Mouse (Mus musculus) heart, embryonic 11.5 days (tissue): Measurements from ENCODE around the gene Mfsd14a. TPM values are rescaled to one million over a fixed set of nuclear protein-coding genes. Genes with fewer than 3 reads are reported as not detected.

Experiments used
- ATAC-seq: fragments of 200-750 bp; cut with Nextera tagmentation; replicated peaks from 2 replicates; pipeline ENCODE4 v1.8.0; 2017; ENCODE audit warnings: moderate library complexity; ENCODE audit not compliant: insufficient number of reproducible peaks, low FRiP score, low TSS enrichment
- H3K27ac ChIP-seq: fragments of 300-500 bp; sonication (generic); 2 replicates; pipeline ENCODE4 v1.5.1; 2014; ENCODE audit warnings: mild to moderate bottlenecking, low read depth, low read length
- H3K27me3 ChIP-seq: fragments of 300-500 bp; sonication (generic); 2 replicates; pipeline ENCODE4 v1.6.1; 2014; ENCODE audit warnings: mild to moderate bottlenecking, low read length, mixed read lengths; ENCODE audit not compliant: control insufficient read depth, insufficient read depth
- H3K36me3 ChIP-seq: fragments of 300-500 bp; sonication (generic); 2 replicates; pipeline ENCODE4 v1.6.1; 2014; ENCODE audit warnings: mild to moderate bottlenecking, low read length, moderate library complexity, mixed read lengths; ENCODE audit not compliant: control insufficient read depth, insufficient read depth
- H3K4me1 ChIP-seq: fragments of 300-500 bp; sonication (generic); 2 replicates; pipeline ENCODE4 v1.6.1; 2014; ENCODE audit warnings: low read length; ENCODE audit not compliant: control insufficient read depth, insufficient read depth
- H3K4me2 ChIP-seq: fragments of 300-500 bp; sonication (generic); 2 replicates; pipeline ENCODE4 v1.6.1; 2014; ENCODE audit warnings: mild to moderate bottlenecking, moderate library complexity
- H3K4me3 ChIP-seq: fragments of 300-500 bp; sonication (generic); 2 replicates; pipeline ENCODE4 v1.5.1; 2014; ENCODE audit warnings: low read depth, low read length
- H3K9ac ChIP-seq: fragments of 300-500 bp; sonication (generic); 2 replicates; pipeline ENCODE4 v1.6.1; 2014; ENCODE audit warnings: mild to moderate bottlenecking, low read depth, low read length, moderate library complexity
- H3K9me3 ChIP-seq: fragments of 300-500 bp; sonication (generic); replicated peaks from 2 replicates; pipeline ENCODE4 v1.6.1; 2016; ENCODE audit warnings: low read length; ENCODE audit not compliant: control insufficient read depth
- WGBS: fragments of 180-500 bp; shearing (Covaris S2); extraction: QIAGEN DNeasy Blood & Tissue Kit; methylation state at CpG from one replicate; pipeline ENCODE4 v1.1.7; 2014; ENCODE audit not compliant: insufficient replicate concordance; 5-methylcytosine and 5-hydroxymethylcytosine counted together
- polyA plus RNA-seq: library from polyadenylated mRNA; unstranded; fragments of >200 nt; fragmentation: Nextera tagmentation; extraction: Ambion mirVana; gene quantifications from 2 replicates; pipeline ENCODE4 v1.2.1, GENCODE M21; 2014

Gene Mfsd14a
- polyA plus RNA-seq, 1 experiment from 2014 or later, result 64.2 TPM

GRCm38 (mm10) chr3:116601005-116601404, 61.5 kb downstream of the Mfsd14a start:
- Histone ChIP-seq H3K9ac (no peak overlapping the region), H3K9me3 (no peaks in the 10 kb centered on the region), H3K27ac (no peak overlapping the region), H3K4me2 (no peak overlapping the region), H3K4me1 (no peaks in the 10 kb centered on the region), H3K4me3 (no peak overlapping the region), H3K27me3 (no peaks in the 10 kb centered on the region), H3K36me3 (no peaks in the 10 kb centered on the region)
- no peak for ATAC-seq
- 86% methylated on average over 5 of the region's 5 CpGs for WGBS

GRCm38 (mm10) chr3:116599705-116600104, 62.8 kb downstream of the Mfsd14a start:
- no peak overlapping the region for H3K27ac ChIP-seq
- no peak overlapping the region for H3K4me2 ChIP-seq
- H3K4me3 ChIP-seq, result no peak overlapping the region
- H3K9ac ChIP-seq, result no peak overlapping the region
- no peaks in the 10 kb centered on the region for H3K27me3 ChIP-seq
- no peaks in the 10 kb centered on the region for H3K9me3 ChIP-seq
- no peaks in the 10 kb centered on the region for H3K4me1 ChIP-seq
- no peak for ATAC-seq
- whole genome bisulfite sequencing, result 90% methylated on average over 2 of the region's 2 CpGs
- no peaks in the 10 kb centered on the region for H3K36me3 ChIP-seq

- no peak for ATAC-seq
- WGBS, result 8% methylated on average over 10 of the region's 10 CpGs
- Histone ChIP-seq H3K4me1 (0 out of 2 replicates have a peak, but pooled peaks cover 3% of the 10 kb centered on the region), H3K9ac (peak overlapping the region; percentile 90), H3K4me2 (peak overlapping the region; percentile 84), H3K27me3 (no peaks in the 10 kb centered on the region), H3K36me3 (peaks cover 4% of the 10 kb centered on the region; the same call in 1 of the 2 replicates), H3K9me3 (no peaks in the 10 kb centered on the region), H3K4me3 (peak overlapping the region; percentile 90), H3K27ac (0 out of 2 replicates have a peak overlapping the region, but pooled peaks have one; percentile 82)
Observed at GRCm38 (mm10) chr3:116595603-116595991, 66.9 kb downstream of the Mfsd14a start.

DNA sequence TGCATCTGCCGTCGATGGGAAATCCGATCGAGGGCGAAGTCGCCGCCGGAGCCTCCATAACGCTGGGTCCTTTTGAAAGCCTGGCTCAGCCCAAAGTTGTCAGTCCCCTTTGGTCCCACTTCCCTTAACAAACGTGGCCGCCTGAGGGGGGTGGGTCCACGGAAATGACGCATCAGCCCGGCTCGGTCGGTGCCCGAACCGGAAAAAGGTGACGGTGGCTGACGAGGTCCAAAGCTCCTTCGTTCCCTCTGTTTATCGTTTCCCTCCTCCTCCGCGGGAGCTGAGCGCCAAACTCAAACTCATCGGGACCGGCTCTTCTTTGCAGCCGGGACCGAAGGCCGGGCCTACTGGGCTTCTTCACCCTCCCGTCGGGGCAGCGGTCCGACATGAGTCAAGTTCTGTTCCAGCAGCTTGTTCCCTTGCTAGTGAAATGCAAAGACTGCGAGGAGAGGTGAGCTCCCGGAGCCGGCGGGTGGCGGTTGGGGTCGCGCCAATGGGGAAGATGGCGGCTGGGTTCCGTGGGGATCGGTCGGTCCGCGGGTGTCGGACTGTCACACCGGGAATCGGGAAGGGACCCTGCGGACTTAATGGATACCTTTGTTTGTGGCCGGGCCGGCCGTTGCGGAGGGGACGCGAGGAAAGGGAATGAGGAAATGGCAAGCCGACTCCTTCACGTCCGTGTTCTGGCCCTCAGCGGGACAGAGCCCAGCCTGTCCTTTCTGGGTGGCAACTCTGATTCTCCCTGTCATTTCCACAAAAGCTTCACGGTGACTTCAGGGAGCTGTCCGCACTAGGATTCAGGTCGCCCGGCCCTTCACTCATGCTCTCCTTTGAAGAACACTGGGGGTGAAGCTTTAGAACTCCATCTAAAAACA, 67.5 kb downstream of the Mfsd14a start, which contains the start of gene Sass6:
Gene Sass6 (plus strand): TSS at position 255 of the 875 bp plus-strand sequence.
- Histone ChIP-seq H3K4me3 (peak within 1 kb of the TSS; percentile 90), H3K4me2 (peak within 1 kb of the TSS; percentile 84), H3K36me3 (peaks cover 6% of the 10 kb centered on the region; the same call in 1 of the 2 replicates), H3K9ac (peak within 1 kb of the TSS; percentile 90), H3K9me3 (no peaks in the 10 kb centered on the region), H3K4me1 (0 out of 2 replicates have a peak, but pooled peaks cover 3% of the 10 kb centered on the region), H3K27me3 (no peaks in the 10 kb centered on the region), H3K27ac (peak within 1 kb of the TSS; percentile 82)
- WGBS, result under 1% methylated on average over 65 of the region's 65 CpGs
- ATAC-seq, result peak; percentile 92

- Histone ChIP-seq H3K9me3 (no peaks in the 10 kb centered on the region), H3K9ac (peak overlapping the region; percentile 90), H3K4me2 (peak overlapping the region; percentile 84), H3K27ac (peak overlapping the region; percentile 82), H3K4me1 (0 out of 2 replicates have a peak, but pooled peaks cover 3% of the 10 kb centered on the region), H3K27me3 (no peaks in the 10 kb centered on the region), H3K4me3 (peak overlapping the region; percentile 90), H3K36me3 (peaks cover 9% of the 10 kb centered on the region; the same call in 1 of the 2 replicates)
- WGBS, result 2% methylated on average over 22 of the region's 22 CpGs
- peak; percentile 32; the same call in 1 of the 2 replicates for ATAC-seq
Observed at GRCm38 (mm10) chr3:116594076-116594727, 68.3 kb downstream of the Mfsd14a start.

GRCm38 (mm10) chr3:116582201-116582600, 80.3 kb downstream of the Mfsd14a start:
- no peak for ATAC-seq
- Histone ChIP-seq H3K27ac (no peak overlapping the region), H3K4me1 (no peaks in the 10 kb centered on the region), H3K4me3 (no peak overlapping the region), H3K36me3 (peaks cover 30% of the 10 kb centered on the region), H3K9me3 (no peaks in the 10 kb centered on the region), H3K9ac (no peak overlapping the region), H3K4me2 (no peak overlapping the region), H3K27me3 (no peaks in the 10 kb centered on the region)
- 82% methylated on average over 9 of the region's 9 CpGs for WGBS

Other genes starting within 250 kb of the Mfsd14a start
- gene Cdc14a, start 238.6 kb downstream of the Mfsd14a start, polyA plus RNA-seq, result 6.3 and 6.5 TPM in 2 replicates
- 68.6 and 71.2 TPM in 2 replicates for gene Rtca, start 154.5 kb downstream of the Mfsd14a start, polyA plus RNA-seq
- gene Dbt, start 149.6 kb downstream of the Mfsd14a start, polyA plus RNA-seq, result 21.7 and 26.7 TPM in 2 replicates
- 31.5 and 34.5 TPM in 2 replicates for gene Lrrc39, start 99.7 kb downstream of the Mfsd14a start, polyA plus RNA-seq
- gene Sass6, start 67.7 kb downstream of the Mfsd14a start, polyA plus RNA-seq, result 18.1 and 23.9 TPM in 2 replicates
- 19.9 and 20.7 TPM in 2 replicates for gene Trmt13, start 48.1 kb downstream of the Mfsd14a start, polyA plus RNA-seq
- gene Gm43191, start 18.6 kb upstream of the Mfsd14a start, polyA plus RNA-seq, result not detected in 2 replicates
- 13.4 and 15.9 TPM in 2 replicates for gene Slc35a3, start 50.2 kb upstream of the Mfsd14a start, polyA plus RNA-seq
- gene Agl, start 145.5 kb upstream of the Mfsd14a start, polyA plus RNA-seq, result 49.2 and 55.8 TPM in 2 replicates
- gene Frrs1, start 196.8 kb upstream of the Mfsd14a start, polyA plus RNA-seq, result 26.7 and 26.8 TPM in 2 replicates